Mouse (Mus musculus) gastrocnemius, postnatal 36 days (tissue): ENCODE data around the gene Hcfc1. TPM values are rescaled to one million over a fixed set of nuclear protein-coding genes. Genes with fewer than 3 reads are reported as not detected.
A peak's percentile ranks its signal among the peaks of the same experiment; 100 is the strongest.

Source experiments
- DNase-seq, 2 experiments: peaks; one replicate each; pipeline ENCODE4 v3.0.0; 2022
- intact Hi-C: fragments of 180-260 bp; cut with DNase I; formaldehyde crosslinking; loops from one replicate; pipeline ENCODE4 v1.15.1; 2025
- total RNA-seq, 2 experiments: library from RNA; stranded (reverse); gene quantifications; 2 replicates each; pipeline ENCODE4 v1.2.3; 2021

The Hcfc1 gene
- total RNA-seq, 2 experiments from 2014 or later: 30.2 to 32.1 TPM

GRCm38 (mm10) chrX:73946896-73947295 lies 19.3 kb downstream of the Hcfc1 start:
- DNase-seq: no peak
- intact Hi-C loops: loop anchor here (2.0 kb wide), 1 partner anchor 148 kb away; no protein-coding TSS in a partner anchor

- no peak for DNase-seq
- intact Hi-C loops: no loop called here
Observed at GRCm38 (mm10) chrX:73942294-73942693, 23.9 kb downstream of the Hcfc1 start.

GRCm38 (mm10) chrX:73941860-73942259 lies 24.3 kb downstream of the Hcfc1 start:
- DNase-seq: no peak
- intact Hi-C loops: no loop called here

GRCm38 (mm10) chrX:73931871-73932270 lies 34.3 kb downstream of the Hcfc1 start:
- intact Hi-C loops: no loop called here

GRCm38 (mm10) chrX:73930402-73931062 lies 35.6 kb downstream of the Hcfc1 start, which contains the start of gene Renbp:
Renbp (minus strand) TSS chrX:73930850.
- intact Hi-C loops: no loop called here
- DNase-seq: peak; percentile 51 to 57

More at GRCm38 (mm10) chrX:73931871-73932270, 34.3 kb downstream of the Hcfc1 start:
- no peak for DNase-seq

GRCm38 (mm10) chrX:73922550-73922882 lies 43.6 kb downstream of the Hcfc1 start:
- intact Hi-C loops: no loop called here
- DNase-seq: no peak

GRCm38 (mm10) chrX:73921823-73922549 lies 44.2 kb downstream of the Hcfc1 start, which contains the start of the genes Arhgap4 and Naa10:
Arhgap4 (minus strand) TSS chrX:73921870.
Naa10 (minus strand) TSS chrX:73921944.
- peak; percentile 78 to 83 for DNase-seq
- intact Hi-C loops: no loop called here

GRCm38 (mm10) chrX:73921285-73921822 lies 44.8 kb downstream of the Hcfc1 start:
- intact Hi-C loops: no loop called here
- no peak for DNase-seq

GRCm38 (mm10) chrX:73918631-73919030 lies 47.5 kb downstream of the Hcfc1 start:
- no peak for DNase-seq
- intact Hi-C loops: no loop called here

GRCm38 (mm10) chrX:73916945-73917344 lies 49.2 kb downstream of the Hcfc1 start:
- intact Hi-C loops: no loop called here
- no peak for DNase-seq

- intact Hi-C loops: no loop called here
- peak; percentile 77 to 83 for DNase-seq
Observed at GRCm38 (mm10) chrX:73914827-73915703, 51.1 kb downstream of the Hcfc1 start.

- intact Hi-C loops: no loop called here
- DNase-seq: no peak
Observed at GRCm38 (mm10) chrX:73911588-73911987, 54.6 kb downstream of the Hcfc1 start.

- DNase-seq: no peak
Observed at GRCm38 (mm10) chrX:73911156-73911555, 55.0 kb downstream of the Hcfc1 start.

GRCm38 (mm10) chrX:73910451-73910850 lies 55.7 kb downstream of the Hcfc1 start:
- no peak for DNase-seq
- intact Hi-C loops: no loop called here

More at GRCm38 (mm10) chrX:73911156-73911555, 55.0 kb downstream of the Hcfc1 start:
- intact Hi-C loops: no loop called here

- intact Hi-C loops: no loop called here
- DNase-seq: no peak
Observed at GRCm38 (mm10) chrX:73910049-73910448, 56.1 kb downstream of the Hcfc1 start.

GRCm38 (mm10) chrX:73897959-73898358 lies 68.2 kb downstream of the Hcfc1 start:
- intact Hi-C loops: no loop called here
- DNase-seq: no peak

- peak; percentile 15 to 21 for DNase-seq
- intact Hi-C loops: loop anchor here (2.0 kb wide), 1 partner anchor 97 kb away; no protein-coding TSS in a partner anchor
Observed at GRCm38 (mm10) chrX:73895719-73896118, 70.4 kb downstream of the Hcfc1 start, which contains the start of gene L1cam. L1cam (minus strand) TSS chrX:73896105.

GRCm38 (mm10) chrX:73892833-73893232 lies 73.3 kb downstream of the Hcfc1 start:
- intact Hi-C loops: no loop called here
- DNase-seq: no peak
